Mouse (Mus musculus) ES-E14 (cell line): Measurements from ENCODE around the gene Tshz2.

Source experiments
- CHD2 ChIP-seq: IDR thresholded peaks from 2 replicates; pipeline ENCODE4 v1.6.1; 2014; ENCODE audit warnings: mild to moderate bottlenecking, low read depth, low read length, inconsistent platforms
- HCFC1 ChIP-seq: IDR thresholded peaks from 2 replicates; pipeline ENCODE4 v1.6.1; 2012; ENCODE audit warnings: low read length, inconsistent platforms, borderline replicate concordance; ENCODE audit not compliant: insufficient read depth
- MAFK ChIP-seq: IDR thresholded peaks from 2 replicates; pipeline ENCODE4 v1.6.1; 2014; ENCODE audit warnings: mild to moderate bottlenecking, low read depth, low read length, inconsistent platforms; ENCODE audit not compliant: insufficient read depth
- ZC3H11A ChIP-seq: IDR thresholded peaks from 2 replicates; pipeline ENCODE4 v1.6.1; 2012; ENCODE audit warnings: low read depth, mild to moderate bottlenecking, inconsistent platforms, low read length, borderline replicate concordance
- ZNF384 ChIP-seq: IDR thresholded peaks from 2 replicates; pipeline ENCODE4 v1.6.1; 2012; ENCODE audit warnings: low read depth, low read length, inconsistent platforms

GRCm38 (mm10) chr2:170027837-170028236, 395.0 kb downstream of the Tshz2 start:
- TF ChIP-seq HCFC1 (no peak), ZC3H11A (peak; percentile 38; the same call in 1 of the 2 replicates), CHD2 (no peak), MAFK (no peak), ZNF384 (no peak)
